Mouse (Mus musculus) erythroblast, adult 5-6 weeks (primary cell): ENCODE results near the gene Myadml2. TPM values are rescaled to one million over a fixed set of nuclear protein-coding genes. Genes with fewer than 3 reads are reported as not detected.
A peak's percentile ranks its signal among the peaks of the same experiment; 100 is the strongest.

Experiments
- ATAC-seq: replicated peaks from 2 replicates; pipeline ENCODE4 v1.8.0; 2016; ENCODE audit warnings: moderate number of reproducible peaks, mild to moderate bottlenecking, moderate TSS enrichment, inconsistent platforms; ENCODE audit not compliant: poor library complexity, low FRiP score, severe bottlenecking
- total RNA-seq, 2 experiments: library from RNA; stranded (forward) in 1 of 2; stranded (reverse) in 1 of 2; fragments of 150-400 nt in 1 of 2; fragments of 200-764, 138-1000 nt in 1 of 2; gene quantifications; 2 replicates each; pipeline versions ENCODE4 v1.2.3 to v1.2.4; 2015 to 2017; ENCODE audit warnings: low replicate concordance in 2 of 2

Myadml2 gene
- total RNA-seq, 2 experiments from 2014 or later, result not detected

DNA sequence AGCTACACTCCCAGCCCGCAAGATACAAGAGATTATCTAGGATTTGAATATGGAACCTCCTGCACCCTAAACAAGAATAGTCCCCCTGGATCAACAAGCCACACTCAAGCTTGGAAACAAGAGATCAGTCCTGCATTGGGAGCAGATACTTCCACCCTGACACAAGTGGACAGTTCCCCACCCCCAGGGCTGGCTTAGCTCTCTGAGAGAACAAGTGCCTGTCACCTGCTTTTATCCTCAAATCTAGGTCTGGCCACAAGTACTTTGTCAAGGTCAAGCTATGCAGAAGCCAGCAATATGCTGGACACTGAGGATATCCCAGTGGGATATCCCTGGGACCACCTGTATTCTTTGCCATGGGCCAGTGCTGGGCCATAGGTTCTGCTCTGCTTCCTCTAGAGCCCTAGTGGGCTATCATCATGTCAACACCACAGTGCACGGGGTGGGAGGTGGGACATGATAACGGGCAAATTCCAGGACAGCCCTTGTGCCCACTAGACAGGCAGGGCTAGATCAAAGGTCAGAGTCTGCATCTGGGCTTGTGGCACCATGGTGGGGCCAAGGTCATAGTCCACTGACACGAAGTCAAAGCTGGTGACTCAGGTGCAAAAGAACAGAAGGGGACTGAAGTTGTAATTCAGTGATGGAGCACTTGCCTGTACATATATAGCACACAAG, 31.2 kb downstream of the Myadml2 start:
- peak; percentile 10; the same call in 1 of the 2 replicates for ATAC-seq

DNA sequence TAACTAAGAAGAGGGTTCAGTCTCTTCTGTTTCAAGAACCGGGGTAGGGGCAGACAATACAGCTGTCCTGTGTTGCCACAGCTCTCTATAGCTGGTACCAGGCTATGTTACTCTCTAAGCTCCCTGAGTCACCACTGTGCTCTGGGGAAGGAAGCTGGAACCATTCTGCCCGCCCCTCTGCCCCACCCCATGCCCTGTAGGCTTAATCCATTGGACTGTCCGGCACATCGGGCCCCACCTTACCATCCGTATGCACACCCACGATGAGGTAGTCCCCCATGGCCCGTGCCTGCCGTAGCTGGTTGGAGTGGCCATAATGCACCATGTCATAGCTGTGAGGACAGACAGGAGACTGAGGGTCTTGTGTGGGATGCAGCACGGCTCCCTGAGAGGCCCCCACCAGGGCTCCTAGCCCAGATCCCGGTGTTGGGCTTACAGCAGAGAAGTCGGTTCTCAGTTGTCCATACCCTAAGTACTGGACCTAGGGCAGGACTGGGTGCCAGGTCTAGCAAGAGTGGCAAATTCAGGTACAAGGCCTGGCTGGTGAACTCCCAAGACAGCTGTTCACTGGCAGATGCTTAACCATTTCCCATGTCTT, 32.3 kb downstream of the Myadml2 start:
- no peak for ATAC-seq

DNA sequence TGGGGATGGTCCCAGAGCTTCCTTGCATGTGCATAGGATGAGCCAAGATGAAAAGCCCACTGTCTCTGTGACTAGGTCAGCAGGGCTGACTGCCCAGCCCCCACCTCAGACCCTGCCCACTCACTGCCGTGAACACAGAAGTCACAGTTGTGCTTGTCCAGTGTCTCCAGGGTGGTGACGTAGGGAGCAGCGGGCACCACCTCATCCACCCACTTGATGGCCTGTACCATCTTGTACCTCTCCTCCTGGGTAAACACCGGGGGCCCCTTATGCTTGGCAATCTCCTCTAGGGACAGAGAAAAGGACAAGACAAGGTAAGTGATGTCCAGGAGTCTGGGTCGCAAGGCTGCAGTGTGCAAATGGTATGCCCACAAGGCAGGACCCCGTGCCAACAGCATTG, 32.8 kb downstream of the Myadml2 start:
- no peak for ATAC-seq

DNA sequence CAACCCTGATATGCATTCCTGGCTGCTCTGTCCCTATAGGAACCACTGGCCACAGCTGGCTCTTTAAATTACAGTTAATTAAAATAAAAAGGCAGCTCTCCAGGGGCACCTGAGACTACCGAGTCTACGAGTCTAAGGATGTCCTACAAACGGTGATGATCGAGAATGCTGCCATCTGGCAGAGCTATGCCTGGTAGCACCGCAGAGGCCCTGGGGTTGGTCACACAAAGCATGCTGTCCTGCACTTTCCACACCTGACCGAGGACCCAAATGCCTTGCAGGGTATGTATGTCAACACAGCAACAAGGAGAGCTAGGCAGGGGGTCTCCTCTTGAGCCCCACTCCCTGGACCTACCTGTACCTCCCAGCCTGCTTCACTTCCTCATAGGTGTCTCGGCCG, 34.0 kb downstream of the Myadml2 start:
- ATAC-seq, result no peak

DNA sequence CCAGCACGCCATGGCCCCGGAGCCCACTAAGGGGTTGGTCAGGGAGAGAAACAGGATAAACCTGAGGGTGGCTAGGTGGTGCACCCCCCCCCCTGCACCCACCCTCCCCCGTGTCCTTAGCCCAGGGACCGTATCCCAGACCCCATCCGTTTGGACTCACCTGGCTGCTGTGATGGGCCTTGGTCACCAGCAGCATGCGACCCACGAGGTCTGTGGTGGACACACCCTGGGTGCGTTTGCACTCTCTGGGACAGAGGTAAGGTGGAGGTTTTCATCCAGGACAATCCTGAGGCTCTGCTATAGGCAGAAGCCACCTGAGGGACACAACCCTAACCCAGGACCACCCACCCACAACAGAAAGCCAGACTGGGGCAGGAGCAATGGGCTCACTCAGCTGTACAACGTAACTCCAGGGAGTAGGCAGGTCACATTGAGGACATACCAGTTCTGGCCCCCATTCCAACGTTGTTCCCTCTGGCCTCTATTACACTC, 34.4 kb downstream of the Myadml2 start:
- ATAC-seq, result no peak

DNA sequence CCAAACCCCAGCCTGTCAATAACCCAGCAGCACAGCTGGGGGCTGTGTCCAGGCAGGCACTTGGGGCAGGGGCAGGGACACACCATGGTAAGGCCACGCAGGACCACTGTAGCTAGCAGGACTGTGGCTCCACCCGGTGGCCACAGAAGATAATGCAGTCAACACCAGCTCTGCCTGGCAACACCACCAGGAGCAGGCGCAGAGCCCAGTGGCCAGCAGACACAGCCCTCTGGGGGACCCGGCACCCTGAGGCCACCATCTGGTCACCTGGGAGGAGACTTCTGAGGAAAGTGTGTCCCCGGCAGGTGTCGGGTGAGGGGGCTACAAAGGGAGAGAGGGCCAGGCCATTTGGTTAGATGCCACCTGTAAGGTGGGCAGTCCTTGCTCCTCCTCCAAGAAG, 35.2 kb downstream of the Myadml2 start:
- peak; percentile 73 for ATAC-seq

DNA sequence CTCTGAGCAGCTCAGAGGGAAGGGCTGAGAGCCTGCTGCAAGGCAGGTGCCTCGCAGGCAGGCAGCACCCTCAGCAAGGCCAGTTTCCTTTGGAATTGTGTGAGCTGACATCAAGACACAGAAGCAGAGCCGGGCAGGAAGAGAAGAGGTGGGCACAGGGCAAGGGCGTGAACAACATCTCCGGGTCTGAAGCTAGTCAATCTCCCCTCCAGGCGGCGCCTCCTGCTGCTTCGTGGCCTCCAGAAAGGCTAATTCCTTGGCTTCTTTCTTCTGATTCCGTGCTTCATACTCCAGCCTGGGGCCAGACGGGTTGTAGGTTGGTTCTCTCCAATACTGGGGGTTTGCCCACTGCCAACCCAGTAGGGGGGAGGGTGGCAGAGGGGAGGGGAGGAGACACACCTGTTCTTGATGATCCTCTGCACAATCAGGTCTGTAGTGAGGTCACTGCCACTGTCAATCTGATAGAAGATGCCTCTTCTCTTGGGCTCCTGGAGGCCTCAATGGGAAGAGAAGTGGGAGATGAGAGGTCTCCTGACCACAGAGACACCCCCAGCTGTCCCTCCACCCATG, 37.4 kb downstream of the Myadml2 start:
- no peak for ATAC-seq

DNA sequence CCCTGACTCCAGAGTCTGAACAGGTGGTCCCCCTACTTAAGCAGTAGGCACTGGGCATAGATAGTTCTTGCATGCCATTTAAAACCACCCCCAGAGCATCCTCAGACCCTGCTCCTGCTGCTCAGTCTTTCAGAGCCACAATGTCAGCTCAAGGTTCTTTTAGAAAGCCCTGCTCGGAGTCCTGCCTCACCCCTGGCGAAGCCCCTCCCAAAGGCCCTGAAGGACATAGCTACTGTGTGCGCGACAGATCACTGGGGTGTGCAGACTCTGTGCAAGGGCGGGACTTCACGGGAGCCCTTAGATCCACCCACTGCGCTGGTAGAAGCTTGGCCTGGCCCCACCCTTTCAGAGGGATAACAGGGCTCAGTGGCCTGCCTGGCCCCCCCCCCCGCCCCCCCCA, 38.7 kb downstream of the Myadml2 start:
- no peak for ATAC-seq

DNA sequence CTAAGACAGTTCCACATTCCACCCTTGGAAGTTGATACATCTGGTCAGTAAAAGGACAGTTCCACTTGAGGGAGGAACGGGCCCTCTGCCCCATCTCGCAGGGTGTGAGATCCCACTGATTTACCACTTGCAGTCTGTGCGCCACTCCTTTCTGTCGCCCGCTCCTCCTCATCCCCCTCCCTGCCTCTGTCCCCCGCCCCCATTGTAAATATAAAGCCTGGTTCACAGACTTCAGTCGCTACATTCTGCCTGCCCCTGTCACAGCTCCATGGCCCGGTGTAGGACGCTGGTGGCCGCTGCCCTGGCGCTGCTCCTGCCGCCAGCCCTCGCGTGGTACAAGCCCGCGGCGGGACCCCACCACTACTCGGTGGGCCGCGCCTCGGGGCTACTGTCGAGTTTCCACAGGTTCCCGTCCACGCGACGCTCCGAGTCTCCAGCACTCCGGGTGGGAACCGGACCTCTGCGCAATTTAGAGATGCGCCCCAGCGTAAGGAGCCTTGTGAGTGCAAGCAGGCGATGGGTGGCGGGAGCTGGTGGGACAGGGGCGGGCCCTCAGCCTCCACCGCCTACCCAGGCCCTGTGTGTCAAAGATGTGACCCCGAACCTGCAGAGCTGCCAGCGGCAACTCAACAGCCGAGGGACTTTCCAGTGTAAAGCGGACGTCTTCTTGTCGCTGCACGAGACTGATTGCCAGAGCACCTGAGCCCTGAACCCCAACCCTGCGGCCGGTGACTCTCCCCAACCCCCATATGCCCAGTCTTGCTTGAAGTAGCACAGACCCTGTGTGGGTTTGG, 39.5 kb downstream of the Myadml2 start, which contains the start of gene Npb:
Gene Npb, plus strand, starts transcription at position 237 of the 794 bp plus-strand sequence.
- no peak for ATAC-seq

DNA sequence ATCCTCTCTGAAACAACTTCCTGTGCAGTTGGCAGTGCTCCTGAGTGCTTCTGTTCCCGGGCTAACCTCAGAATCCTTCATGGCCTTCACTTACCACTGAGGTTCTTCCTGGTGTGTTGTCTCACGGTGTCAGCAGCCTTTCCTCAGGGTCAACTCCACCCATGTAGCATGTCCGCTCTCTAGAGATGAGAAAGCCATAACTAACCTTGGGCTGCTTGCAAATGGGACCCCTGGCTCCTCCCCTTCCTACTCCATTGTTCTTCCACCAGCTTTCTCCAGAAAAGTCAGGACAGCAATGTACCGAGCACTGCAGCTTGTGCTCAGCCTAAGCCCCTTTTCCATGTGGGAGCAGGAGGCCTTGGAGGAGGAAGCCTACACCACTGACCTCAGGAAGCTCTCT, 41.2 kb downstream of the Myadml2 start:
- ATAC-seq, result no peak

DNA sequence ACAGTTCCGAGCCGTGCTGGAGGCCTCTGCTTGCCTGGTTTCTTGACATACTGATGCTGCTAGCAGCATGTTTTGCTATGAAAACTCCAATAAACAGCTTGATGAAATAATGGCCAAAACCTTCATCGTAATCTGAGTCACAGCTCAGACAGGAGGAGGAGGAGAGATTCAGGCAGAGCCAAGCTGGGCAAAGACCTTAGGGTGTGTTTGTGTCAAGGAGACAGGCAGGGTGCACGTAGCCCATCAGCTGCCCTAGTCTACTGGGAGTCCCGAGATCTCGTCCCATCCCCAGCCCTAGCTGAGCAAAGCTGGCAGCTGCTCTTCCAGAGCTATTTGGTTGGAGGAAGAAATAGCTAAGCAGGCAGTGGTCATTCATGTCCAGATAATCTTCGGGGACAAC, 42.3 kb downstream of the Myadml2 start:
- ATAC-seq, result no peak

DNA sequence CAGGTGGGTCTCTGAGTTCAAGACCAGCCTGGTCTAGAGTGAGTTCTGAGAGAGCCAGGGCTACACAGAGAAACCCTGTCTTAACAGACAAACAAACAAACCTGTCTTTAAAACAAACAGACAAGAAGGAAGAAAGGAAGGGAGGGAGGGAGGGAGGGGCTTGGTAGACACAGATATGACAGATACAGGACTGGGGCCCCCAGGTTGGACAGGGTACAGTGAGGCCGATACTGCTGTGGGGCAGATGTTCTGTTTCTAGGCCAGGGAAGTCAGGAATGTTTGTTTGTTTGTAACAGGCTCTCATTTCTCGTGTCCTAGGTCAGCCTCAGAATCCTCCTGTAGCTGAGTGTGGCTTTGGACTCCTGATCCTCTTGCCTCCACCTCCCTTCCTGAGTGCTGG, 44.4 kb downstream of the Myadml2 start:
- ATAC-seq, result no peak

DNA sequence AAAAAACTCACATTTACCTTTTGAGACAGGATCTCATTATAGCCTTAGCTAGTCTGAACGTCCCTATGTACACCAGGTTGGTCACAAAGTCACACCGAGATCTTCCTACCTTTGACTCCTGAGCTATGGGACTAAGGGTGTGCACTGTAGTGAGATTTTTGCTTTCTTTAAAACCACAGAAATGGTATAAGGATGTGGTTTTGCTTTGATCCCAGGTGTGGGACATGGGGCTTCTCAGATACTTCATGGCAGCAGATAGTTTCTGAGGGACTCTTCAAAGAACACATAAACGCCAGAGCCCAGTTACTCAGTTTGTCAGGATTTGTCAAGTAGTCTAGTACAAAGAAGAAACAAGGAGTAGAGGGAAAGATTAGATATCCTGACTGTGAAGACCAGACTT, 47.2 kb downstream of the Myadml2 start:
- ATAC-seq, result no peak

DNA sequence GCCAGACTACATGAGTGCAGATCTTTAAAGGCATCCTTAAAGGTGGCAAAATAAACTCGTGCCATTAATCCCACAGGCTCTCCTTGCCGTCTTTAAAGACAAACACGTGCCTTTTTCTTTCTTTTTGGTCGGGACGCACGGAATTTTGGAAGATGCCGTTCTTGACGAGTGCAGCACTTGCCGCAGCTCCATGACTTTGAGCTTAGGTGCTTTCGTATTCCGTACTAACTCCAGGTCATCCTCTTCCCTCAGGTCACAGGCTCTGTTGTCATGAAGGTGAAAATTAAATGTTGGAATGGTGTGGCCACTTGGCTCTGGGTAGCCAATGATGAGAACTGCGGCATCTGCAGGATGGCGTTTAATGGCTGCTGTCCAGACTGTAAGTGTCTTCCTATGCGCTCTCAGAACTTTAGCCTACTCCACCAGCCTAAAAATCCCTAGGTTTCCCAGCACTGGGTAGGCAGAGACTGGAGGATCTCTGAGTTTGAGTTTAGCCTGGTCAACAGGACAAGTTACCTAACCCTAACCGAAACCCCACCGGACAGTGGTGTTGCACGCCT, 48.9 kb downstream of the Myadml2 start:
- ATAC-seq, result peak; percentile 27; the same call in 1 of the 2 replicates

DNA sequence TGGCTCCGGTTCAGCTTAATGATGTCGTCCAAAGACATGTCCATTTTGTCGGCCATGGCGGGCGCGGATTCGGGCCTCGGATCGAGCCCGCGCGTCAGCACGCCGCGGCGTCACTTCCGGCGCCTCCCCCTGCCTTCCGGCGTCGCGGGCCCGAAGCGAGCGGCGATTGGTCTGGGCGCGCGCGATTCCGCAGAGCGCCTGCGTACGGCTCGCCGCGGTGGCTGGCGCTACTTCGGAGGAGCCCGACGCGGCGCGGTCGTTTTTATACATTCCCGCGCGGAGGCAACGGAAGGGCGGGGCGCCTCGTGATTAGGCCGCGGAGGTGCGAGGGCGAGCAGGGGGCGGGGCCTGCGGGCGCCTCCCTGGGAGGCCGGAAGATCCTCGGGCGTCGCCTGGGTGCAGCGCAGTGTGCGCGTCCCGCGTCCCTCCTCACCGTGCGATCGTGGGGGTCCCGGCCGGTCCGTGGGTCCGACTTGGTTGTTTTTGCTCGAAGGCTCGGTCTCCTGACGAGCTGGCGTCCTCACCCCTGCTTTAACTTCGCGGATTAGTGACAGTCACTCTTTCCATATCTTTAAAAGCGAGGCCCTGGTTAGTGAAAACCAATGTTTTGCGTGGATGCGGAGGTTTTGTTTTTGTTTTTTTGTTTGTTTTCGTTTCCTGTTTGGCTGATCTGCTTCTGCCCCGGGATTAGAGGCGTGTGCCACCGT, 49.5 kb downstream of the Myadml2 start, which contains the start of the genes Alyref and Anapc11:
Gene Alyref, minus strand, starts transcription at position 83 of the 707 bp plus-strand sequence.
Gene Anapc11, plus strand, starts transcription at position 139 of the 707 bp plus-strand sequence.
- ATAC-seq, result peak; percentile 90

DNA sequence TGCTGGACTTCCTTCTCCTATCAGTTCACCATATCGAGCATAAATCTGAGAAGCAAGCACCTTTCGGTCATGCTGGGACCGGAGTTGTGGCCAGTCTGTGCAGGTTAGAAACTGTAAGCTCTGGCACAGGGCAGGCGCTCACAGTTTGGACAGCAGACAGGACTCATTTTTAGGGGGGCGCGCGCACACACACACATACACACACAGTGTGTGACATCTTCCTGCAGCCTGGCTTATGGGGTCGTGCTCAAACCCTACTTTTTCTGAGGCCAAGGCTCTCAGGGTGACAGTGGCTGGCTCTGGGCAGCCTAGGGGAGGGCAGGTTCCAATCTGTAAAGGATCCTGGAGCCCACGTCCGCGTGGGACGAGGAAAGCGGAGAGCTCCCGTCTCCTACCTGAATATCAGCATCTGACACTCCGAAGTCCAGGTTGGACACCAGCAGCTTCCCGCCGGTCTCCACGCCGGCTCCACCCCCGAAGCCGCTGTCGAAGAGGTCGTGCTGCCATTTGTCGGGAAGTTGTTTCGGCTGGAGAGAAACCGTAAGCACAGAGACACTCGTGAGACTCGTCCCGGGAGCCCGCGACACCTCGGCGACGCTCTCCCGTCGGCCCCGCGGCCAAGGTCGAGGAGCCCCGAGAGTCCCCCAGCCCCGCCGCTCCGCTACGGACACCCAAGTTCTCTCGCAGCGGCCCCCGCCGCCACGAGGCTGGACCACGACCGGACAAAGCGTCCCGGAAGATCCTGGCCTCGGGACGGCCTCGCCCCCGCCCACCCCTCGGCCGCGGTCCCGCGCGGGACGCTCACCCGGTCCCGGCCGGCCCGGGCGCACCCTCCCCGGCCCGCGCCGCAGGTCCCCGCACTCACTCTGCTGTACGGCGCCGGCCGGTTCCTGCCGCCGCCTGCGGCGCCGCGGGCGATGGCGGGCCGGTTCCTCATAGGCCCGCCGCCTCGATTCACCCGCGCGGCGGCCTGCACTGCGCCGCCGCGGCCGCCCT, 50.4 kb downstream of the Myadml2 start:
- 0 out of 2 replicates have a peak, but pooled peaks have one; percentile 20 for ATAC-seq
